In genomic region chr15:85821203-85822010, GRCm38 (mm10) we compare ENCODE assay signal across 8 mouse cellular contexts. TPM values are rescaled to one million over a fixed set of nuclear protein-coding genes. Genes with fewer than 3 reads are reported as not detected.
DNase-seq lines count a peak whose midpoint lies in the region; ATAC-seq and TF ChIP-seq lines count a peak whose summit lies in the region.

Gene Pkdrej (minus strand): TSS chr15:85821734.

- TF ChIP-seq CTCF in spleen, adult 2 months (IDR thresholded peaks at IDR 0.05; ENCODE audit: extremely low read depth, insufficient read depth, insufficient read length, insufficient replicate concordance): no peak

- peak within 1 kb of the TSS; percentile 86 for H3K4me2 ChIP-seq in forebrain, embryonic 15.5 days (replicated peaks)
- H3K4me2 ChIP-seq in hindbrain, embryonic 15.5 days: peak within 1 kb of the TSS; percentile 95
- peak within 1 kb of the TSS; percentile 88 for H3K4me2 ChIP-seq in liver, embryonic 12.5 days
- H3K4me2 ChIP-seq in neural tube, embryonic 15.5 days: peak within 1 kb of the TSS; percentile 96

- no peaks in the 10 kb centered on the region for H3K9me3 ChIP-seq in forebrain, embryonic 15.5 days
- H3K9me3 ChIP-seq in hindbrain, embryonic 15.5 days: no peaks in the 10 kb centered on the region
- H3K9me3 ChIP-seq in liver, embryonic 12.5 days (replicated peaks): peaks cover 32% of the 10 kb centered on the region
- H3K9me3 ChIP-seq in neural tube, embryonic 15.5 days (replicated peaks): 0 out of 2 replicates have a peak, but pooled peaks cover 5% of the 10 kb centered on the region

- ATAC-seq in forebrain, embryonic 15.5 days (replicated peaks): peak; percentile 48; the same call in 1 of the 2 replicates
- ATAC-seq in hindbrain, embryonic 15.5 days (ENCODE audit: low FRiP score, low read depth): peak; percentile 56; the same call in 1 of the 2 replicates
- peak; percentile 73 for ATAC-seq in liver, embryonic 12.5 days
- peak; percentile 83 for ATAC-seq in neural tube, embryonic 15.5 days (ENCODE audit: low FRiP score)

- WGBS in spleen, adult 2 months: 2% methylated on average over 65 of the region's 65 CpGs
- WGBS in forebrain, embryonic 15.5 days: 2% methylated on average over 63 of the region's 65 CpGs
- 2% methylated on average over 56 of the region's 65 CpGs for WGBS in hindbrain, embryonic 15.5 days
- 2% methylated on average over 64 of the region's 65 CpGs for WGBS in liver, embryonic 12.5 days (ENCODE audit: insufficient replicate concordance)
- 1% methylated on average over 62 of the region's 65 CpGs for WGBS in neural tube, embryonic 15.5 days

- H3K4me1 ChIP-seq in spleen, adult 2 months (ENCODE audit: control insufficient read depth, insufficient read depth, insufficient read length): peaks cover 5% of the 10 kb centered on the region; the same call in 1 of the 2 replicates
- H3K4me1 ChIP-seq in forebrain, embryonic 15.5 days: peaks cover 8% of the 10 kb centered on the region; the same call in 1 of the 2 replicates
- peaks cover 10% of the 10 kb centered on the region for H3K4me1 ChIP-seq in hindbrain, embryonic 15.5 days (replicated peaks)
- peaks cover 13% of the 10 kb centered on the region for H3K4me1 ChIP-seq in liver, embryonic 12.5 days
- peaks cover 14% of the 10 kb centered on the region for H3K4me1 ChIP-seq in neural tube, embryonic 15.5 days

- H3K4me3 ChIP-seq in spleen, adult 2 months (ENCODE audit: extremely low read depth, insufficient read depth, insufficient read length): peak within 1 kb of the TSS; percentile 20; the same call in 1 of the 2 replicates
- peak within 1 kb of the TSS; percentile 45 for H3K4me3 ChIP-seq in forebrain, embryonic 15.5 days
- H3K4me3 ChIP-seq in hindbrain, embryonic 15.5 days: peak within 1 kb of the TSS; percentile 46
- peak within 1 kb of the TSS; percentile 58 for H3K4me3 ChIP-seq in liver, embryonic 12.5 days
- peak within 1 kb of the TSS; percentile 50 for H3K4me3 ChIP-seq in neural tube, embryonic 15.5 days (replicated peaks)

- no peak for TF ChIP-seq POLR2A in spleen, adult 2 months (IDR thresholded peaks at IDR 0.05; ENCODE audit: low read depth, low read length)

- H3K9ac ChIP-seq in forebrain, embryonic 15.5 days (replicated peaks): peak within 1 kb of the TSS; percentile 49
- peak within 1 kb of the TSS; percentile 46 for H3K9ac ChIP-seq in hindbrain, embryonic 15.5 days
- peak within 1 kb of the TSS; percentile 70 for H3K9ac ChIP-seq in liver, embryonic 12.5 days
- H3K9ac ChIP-seq in neural tube, embryonic 15.5 days (replicated peaks): peak within 1 kb of the TSS; percentile 67

- no peak within 1 kb of the TSS for H3K27ac ChIP-seq in spleen, adult 2 months (ENCODE audit: insufficient read depth, low read length)
- no peak within 1 kb of the TSS for H3K27ac ChIP-seq in forebrain, embryonic 15.5 days (replicated peaks)
- no peak within 1 kb of the TSS for H3K27ac ChIP-seq in hindbrain, embryonic 15.5 days (replicated peaks)
- no peak within 1 kb of the TSS for H3K27ac ChIP-seq in liver, embryonic 12.5 days
- H3K27ac ChIP-seq in neural tube, embryonic 15.5 days (replicated peaks): no peak within 1 kb of the TSS

- H3K36me3 ChIP-seq in spleen, adult 2 months (ENCODE audit: control insufficient read depth, insufficient read depth, low read length): no peaks in the 10 kb centered on the region
- no peaks in the 10 kb centered on the region for H3K36me3 ChIP-seq in forebrain, embryonic 15.5 days
- H3K36me3 ChIP-seq in hindbrain, embryonic 15.5 days: no peaks in the 10 kb centered on the region
- no peaks in the 10 kb centered on the region for H3K36me3 ChIP-seq in liver, embryonic 12.5 days
- H3K36me3 ChIP-seq in neural tube, embryonic 15.5 days: no peaks in the 10 kb centered on the region

- DNase-seq in spleen, adult 2 months (ENCODE audit: low read depth in 1 of 2, low spot score in 2 of 2): no peak
- no peak for DNase-seq in spleen, adult 12 weeks (ENCODE audit: low spot score)
- DNase-seq in cerebellum, adult 8-10 months: peak; percentile 57
- no peak for DNase-seq in natural killer cell, adult 2 months (ENCODE audit: low spot score in 2 of 2)

- H3K27me3 ChIP-seq in spleen, adult 2 months (ENCODE audit: control insufficient read depth, insufficient read depth, low read length): peaks cover 7% of the 10 kb centered on the region
- peaks cover 7% of the 10 kb centered on the region; the same call in 1 of the 2 replicates for H3K27me3 ChIP-seq in forebrain, embryonic 15.5 days
- peaks cover 11% of the 10 kb centered on the region for H3K27me3 ChIP-seq in hindbrain, embryonic 15.5 days
- peaks cover 53% of the 10 kb centered on the region for H3K27me3 ChIP-seq in liver, embryonic 12.5 days (replicated peaks)
- H3K27me3 ChIP-seq in neural tube, embryonic 15.5 days (replicated peaks): peaks cover 11% of the 10 kb centered on the region

RNA-seq across cellular contexts. Expression of gene Pkdrej, which starts in this region (rescaled TPM):
- polyA plus RNA-seq in spleen, adult 2 months (2012; rRNA removed): 0.01 and 0.02 TPM in 2 replicates
- 0.04 and 0.06 TPM in 2 replicates for polyA plus RNA-seq in forebrain, embryonic 15.5 days (2015; fragmentation: Nextera tagmentation; extraction: Ambion mirVana)
- 0.04 and 0.08 TPM in 2 replicates for polyA plus RNA-seq in hindbrain, embryonic 15.5 days (2015; fragmentation: Nextera tagmentation; extraction: Ambion mirVana)
- polyA plus RNA-seq in liver, embryonic 12.5 days (2016; fragmentation: Nextera tagmentation; extraction: Ambion mirVana): 0.07 and 0.12 TPM in 2 replicates
- 0.06 and 0.17 TPM in 2 replicates for polyA plus RNA-seq in neural tube, embryonic 15.5 days (2015; fragmentation: Nextera tagmentation; extraction: Ambion mirVana)

Comparison
In these comparisons a context has a peak if more than half of its experiments do, and no peak if none do; other contexts are left out.
1. Peak in ATAC-seq, H3K4me3 ChIP-seq, H3K9ac ChIP-seq and H3K4me2 ChIP-seq in forebrain, embryonic 15.5 days; RNA of the gene not detected or under 1 TPM.
2. Peak in ATAC-seq, H3K4me3 ChIP-seq, H3K9ac ChIP-seq and H3K4me2 ChIP-seq in hindbrain, embryonic 15.5 days; RNA of the gene not detected or under 1 TPM.
3. Peak in ATAC-seq, H3K4me3 ChIP-seq, H3K9ac ChIP-seq and H3K4me2 ChIP-seq in liver, embryonic 12.5 days; RNA of the gene not detected or under 1 TPM.
4. Peak in ATAC-seq, H3K4me3 ChIP-seq, H3K9ac ChIP-seq and H3K4me2 ChIP-seq in neural tube, embryonic 15.5 days; RNA of the gene not detected or under 1 TPM.